Mouse (Mus musculus) CH12.LX (cell line): ENCODE measurements around the gene Vkorc1l1. TPM values are rescaled to one million over a fixed set of nuclear protein-coding genes. Genes with fewer than 3 reads are reported as not detected.

Experiments
- DNase-seq: peaks from one replicate; pipeline ENCODE4 v3.0.0-alpha.2; 2013; ENCODE audit errors: extremely low read depth
- H3K27ac ChIP-seq: 2 replicates; pipeline ENCODE4 v1.5.1; 2012; ENCODE audit warnings: low read depth, mild to moderate bottlenecking, control low read depth, moderate library complexity; ENCODE audit not compliant: insufficient read depth
- H3K27me3 ChIP-seq: replicated peaks from 2 replicates; pipeline ENCODE3; 2012; ENCODE audit warnings: inconsistent platforms
- H3K36me3 ChIP-seq, 2 experiments: replicated peaks in 1 of 2; 2 replicates each; pipeline versions ENCODE3 to v1.6.1; 2012; ENCODE audit warnings: inconsistent platforms in 1 of 2, low read length in 1 of 2, mild to moderate bottlenecking in 1 of 2, mixed read lengths in 1 of 2, moderate library complexity in 1 of 2; ENCODE audit not compliant: control insufficient read depth in 1 of 2, insufficient read depth in 1 of 2
- H3K4me1 ChIP-seq, 2 experiments: 2 replicates each; pipeline ENCODE4 v1.6.1; 2012; ENCODE audit warnings: inconsistent platforms in 1 of 2, moderate library complexity in 1 of 2; ENCODE audit not compliant: insufficient read depth in 2 of 2, control insufficient read depth in 1 of 2
- H3K4me2 ChIP-seq: 2 replicates; pipeline ENCODE4 v1.6.1; 2012; ENCODE audit warnings: low read depth, mild to moderate bottlenecking, control low read depth; ENCODE audit not compliant: poor library complexity, insufficient read depth, severe bottlenecking
- H3K4me3 ChIP-seq, 3 experiments: fragments of 150-350 bp in 1 of 3; sonication (generic) in 1 of 3; replicated peaks in 1 of 3; 2 replicates each; pipeline versions ENCODE3 to v1.5.1; 2011 to 2012; ENCODE audit warnings: low read depth in 2 of 3, low read length in 2 of 3, mild to moderate bottlenecking in 2 of 3, moderate library complexity in 2 of 3, control low read depth in 1 of 3, improper control_type of control experiment in 1 of 3, inconsistent platforms in 1 of 3, mixed read lengths in 1 of 3; ENCODE audit not compliant: poor library complexity in 1 of 3
- H3K79me2 ChIP-seq: replicated peaks from 2 replicates; pipeline ENCODE4 v1.6.1; 2012; ENCODE audit warnings: mild to moderate bottlenecking, moderate library complexity; ENCODE audit not compliant: control insufficient read depth, poor library complexity, insufficient read depth, severe bottlenecking; ENCODE audit errors: extremely low read depth
- H3K9ac ChIP-seq: 2 replicates; pipeline ENCODE4 v1.6.1; 2012; ENCODE audit warnings: low read depth, mild to moderate bottlenecking, control low read depth, moderate library complexity; ENCODE audit not compliant: insufficient read depth
- H3K9me3 ChIP-seq: replicated peaks from 2 replicates; pipeline ENCODE3; 2012; ENCODE audit warnings: low read length, inconsistent platforms, mixed read lengths
- CTCF ChIP-seq, 2 experiments: IDR thresholded peaks in 1 of 2; conservative IDR thresholded peaks in 1 of 2; 2 replicates each; pipeline ENCODE4 v1.5.1; 2011 to 2012; ENCODE audit warnings: low read depth in 2 of 2, low read length in 2 of 2, improper control_type of control experiment in 1 of 2, inconsistent platforms in 1 of 2, mild to moderate bottlenecking in 1 of 2, moderate library complexity in 1 of 2
- E2F4 ChIP-seq: IDR thresholded peaks from 2 replicates; pipeline ENCODE4 v1.6.1; 2011; ENCODE audit warnings: low read depth, low read length, improper control_type of control experiment; ENCODE audit not compliant: insufficient replicate concordance
- ELF1 ChIP-seq: IDR thresholded peaks from 2 replicates; pipeline ENCODE4 v1.6.1; 2014; ENCODE audit warnings: low read depth, mild to moderate bottlenecking, inconsistent platforms, low read length, improper control_type of control experiment
- ETS1 ChIP-seq: conservative IDR thresholded peaks from 2 replicates; pipeline ENCODE4 v1.6.1; 2012; ENCODE audit warnings: low read depth, mild to moderate bottlenecking, inconsistent platforms, low read length, improper control_type of control experiment, moderate library complexity
- GABPA ChIP-seq: IDR thresholded peaks from 2 replicates; pipeline ENCODE4 v1.6.1; 2012; ENCODE audit warnings: low read depth, low read length, improper control_type of control experiment, inconsistent platforms; ENCODE audit not compliant: insufficient replicate concordance
- HCFC1 ChIP-seq: IDR thresholded peaks from 2 replicates; pipeline ENCODE4 v1.6.1; 2012; ENCODE audit warnings: low read depth, mild to moderate bottlenecking, inconsistent platforms, low read length, improper control_type of control experiment
- JUND ChIP-seq: conservative IDR thresholded peaks from 2 replicates; pipeline ENCODE4 v1.6.1; 2011; ENCODE audit warnings: low read depth, low read length, improper control_type of control experiment
- KAT2A ChIP-seq: IDR thresholded peaks from 2 replicates; pipeline ENCODE4 v1.6.1; 2012; ENCODE audit warnings: low read length, improper control_type of control experiment, inconsistent platforms; ENCODE audit not compliant: insufficient replicate concordance
- MAFK ChIP-seq: IDR thresholded peaks from 2 replicates; pipeline ENCODE4 v1.6.1; 2011; ENCODE audit warnings: low read length, improper control_type of control experiment; ENCODE audit not compliant: insufficient replicate concordance
- MAX ChIP-seq: IDR thresholded peaks from 2 replicates; pipeline ENCODE4 v1.6.1; 2011; ENCODE audit warnings: low read length, improper control_type of control experiment
- POLR2A ChIP-seq: IDR thresholded peaks from 2 replicates; pipeline ENCODE4 v1.6.1; 2011; ENCODE audit warnings: low read depth, mild to moderate bottlenecking, improper control_type of control experiment, low read length
- RCOR1 ChIP-seq: conservative IDR thresholded peaks from 2 replicates; pipeline ENCODE4 v1.6.1; 2012; ENCODE audit warnings: low read depth, mild to moderate bottlenecking, inconsistent platforms, low read length, improper control_type of control experiment
- SIN3A ChIP-seq: IDR thresholded peaks from 2 replicates; pipeline ENCODE4 v1.6.1; 2012; ENCODE audit warnings: low read length, improper control_type of control experiment, inconsistent platforms
- SMC3 ChIP-seq: IDR thresholded peaks from 2 replicates; pipeline ENCODE4 v1.6.1; 2011; ENCODE audit warnings: low read depth, low read length, improper control_type of control experiment
- USF1 ChIP-seq: IDR thresholded peaks from 2 replicates; pipeline ENCODE4 v1.6.1; 2014; ENCODE audit warnings: low read depth, mild to moderate bottlenecking, inconsistent platforms, low read length, improper control_type of control experiment
- ZC3H11A ChIP-seq: IDR thresholded peaks from 2 replicates; pipeline ENCODE4 v1.6.1; 2012; ENCODE audit warnings: low read depth, mild to moderate bottlenecking, inconsistent platforms, low read length, improper control_type of control experiment
- ZMIZ1 ChIP-seq: IDR thresholded peaks from 2 replicates; pipeline ENCODE4 v1.6.1; 2012; ENCODE audit warnings: low read depth, mild to moderate bottlenecking, inconsistent platforms, low read length, improper control_type of control experiment
- dilution Hi-C: fragments of 300-500 bp; cut with MboI; formaldehyde crosslinking; loops from 2 replicates; pipeline ENCODE4 v1.14.3; 2020; ENCODE audit warnings: low sequenced_read_pairs; ENCODE audit not compliant: extremely low pct_unique_long_range_greater_than_20kb, extremely low pct_ligation_motif_present
- in situ Hi-C: fragments of 300-500 bp; cut with MboI; formaldehyde crosslinking; loops from 3 replicates; pipeline ENCODE4 v1.14.3; 2019; ENCODE audit warnings: low sequenced_read_pairs, low pct_ligation_motif_present, low pct_unique_long_range_greater_than_20kb, mixed read lengths
- polyA plus RNA-seq: library from polyadenylated mRNA; unstranded; fragments of >175 nt; gene quantifications from 2 replicates; pipeline ENCODE4 v1.2.1, GENCODE M21; 2012; ENCODE audit warnings: low read depth; ENCODE audit not compliant: insufficient read length
- total RNA-seq, 2 experiments: library from RNA; depleted of rRNA; stranded (reverse); fragments of 300-350 nt in 1 of 2; fragments of >200 nt in 1 of 2; gene quantifications; 2 replicates each; pipeline ENCODE4 v1.2.3; 2012 to 2014

Vkorc1l1 gene
- total and polyA plus RNA-seq, 3 experiments: 8.7 to 33.1 (median 31.4) TPM

DNA sequence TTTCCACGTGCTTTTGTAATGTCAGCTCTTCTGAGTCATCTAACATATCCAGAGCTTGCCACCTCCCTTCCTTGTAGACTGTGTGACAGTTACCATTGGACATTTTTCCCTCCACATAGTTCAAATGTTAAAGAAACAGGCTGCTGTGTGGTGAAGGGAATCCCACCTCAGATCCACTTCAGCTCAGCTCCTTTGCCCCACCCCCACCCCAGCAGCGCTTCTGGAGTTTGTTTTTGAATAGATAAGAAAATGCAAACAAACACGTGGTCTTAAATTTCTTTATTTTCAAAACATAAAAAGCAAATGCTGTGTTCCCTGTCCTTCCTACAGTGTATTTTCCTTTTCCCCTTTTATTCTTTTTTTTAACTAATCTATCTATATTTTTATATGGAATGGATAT, 38.4 kb downstream of the Vkorc1l1 start:
- no peak overlapping the region for H3K4me3 ChIP-seq
- dilution Hi-C loops: no loop called here
- DNase-seq: no peak
- peaks cover 13 to 58% of the 10 kb centered on the region in 2 experiments for H3K36me3 ChIP-seq
- in situ Hi-C loops: no loop called here
- H3K79me2 ChIP-seq: no peaks in the 10 kb centered on the region
- TF ChIP-seq ETS1: no peak
- no peak for TF ChIP-seq E2F4
- no peak for TF ChIP-seq JUND
- TF ChIP-seq SMC3: no peak
- no peak for TF ChIP-seq HCFC1
- TF ChIP-seq SIN3A: no peak
- TF ChIP-seq ZMIZ1: no peak
- no peak overlapping the region for H3K9ac ChIP-seq
- H3K4me1 ChIP-seq: peaks cover 0 to 3% of the 10 kb centered on the region in 2 experiments; a peak in 1 of 4 replicates
- H3K9me3 ChIP-seq: no peaks in the 10 kb centered on the region
- H3K27ac ChIP-seq: no peak overlapping the region
- H3K27me3 ChIP-seq: no peaks in the 10 kb centered on the region
- no peak overlapping the region for H3K4me2 ChIP-seq

DNA sequence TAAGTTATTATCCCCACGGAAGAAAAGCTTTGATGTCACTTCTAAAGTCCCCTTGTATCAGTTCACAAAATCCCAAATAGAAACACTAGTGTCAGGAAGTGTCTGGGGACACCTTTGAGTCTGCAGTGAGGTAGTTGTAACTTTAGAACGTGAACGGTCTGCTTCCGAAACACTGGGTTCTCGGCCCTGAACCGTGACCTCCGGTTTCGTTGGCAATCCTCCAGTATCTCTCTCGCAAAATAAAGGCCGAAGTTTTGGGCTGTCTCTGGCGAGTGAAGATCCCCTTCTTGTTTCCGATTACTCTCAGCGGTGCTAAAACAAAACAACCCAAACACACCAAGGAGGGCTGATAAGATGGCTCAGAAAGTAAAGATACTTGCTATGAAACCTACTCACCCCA, 47.6 kb downstream of the Vkorc1l1 start:
- no peak for DNase-seq
- Histone ChIP-seq H3K4me1 (peaks cover 0 to 5% of the 10 kb centered on the region in 2 experiments; a peak in 1 of 4 replicates), H3K36me3 (peaks cover 57 to 79% of the 10 kb centered on the region in 2 experiments), H3K27ac (no peak overlapping the region), H3K27me3 (no peaks in the 10 kb centered on the region), H3K9ac (no peak overlapping the region), H3K9me3 (no peaks in the 10 kb centered on the region), H3K79me2 (no peaks in the 10 kb centered on the region), H3K4me2 (no peak overlapping the region), H3K4me3 (no peak overlapping the region)
- dilution Hi-C loops (no loop called here), in situ Hi-C loops (no loop called here)
- no peak for TF ChIP-seq MAFK
- TF ChIP-seq KAT2A: no peak
- no peak for TF ChIP-seq E2F4
- TF ChIP-seq USF1: no peak
- TF ChIP-seq MAX: no peak
- TF ChIP-seq ELF1: no peak
- no peak for TF ChIP-seq CTCF (conservative IDR thresholded peaks at IDR 0.05 in 1 of 2, IDR thresholded peaks at IDR 0.05 in 1 of 2; ENCODE audit: low read depth in 2 of 2, low read length in 2 of 2)
- no peak for TF ChIP-seq ZC3H11A
- no peak for TF ChIP-seq RCOR1
- no peak for TF ChIP-seq GABPA
- TF ChIP-seq POLR2A: no peak; the same call in 1 of the 2 replicates
